Mouse (Mus musculus) liver, adult 2 months (tissue): Measurements from ENCODE around the gene Acox2. TPM values are rescaled to one million over a fixed set of nuclear protein-coding genes. Genes with fewer than 3 reads are reported as not detected.

Experiments used
- DNase-seq: peaks from one replicate; pipeline ENCODE4 v3.0.0-alpha.2; 2011; ENCODE audit warnings: low read depth, low spot score; ENCODE audit errors: extremely low read depth
- H3K27ac ChIP-seq: fragments of 200-500 bp; replicated peaks from 2 replicates; pipeline ENCODE4 v1.5.1; 2012; ENCODE audit warnings: low read depth, mild to moderate bottlenecking, control low read depth, inconsistent platforms, low read length; ENCODE audit not compliant: insufficient read depth
- H3K27me3 ChIP-seq: fragments of 200-500 bp; 2 replicates; pipeline ENCODE4 v1.6.1; 2012; ENCODE audit warnings: mild to moderate bottlenecking, moderate library complexity, low read length, inconsistent platforms; ENCODE audit not compliant: control insufficient read depth, insufficient read depth
- H3K36me3 ChIP-seq: fragments of 200-500 bp; 2 replicates; pipeline ENCODE4 v1.6.1; 2012; ENCODE audit warnings: low read length, inconsistent platforms; ENCODE audit not compliant: control insufficient read depth, insufficient read depth
- H3K4me1 ChIP-seq: fragments of 200-500 bp; 2 replicates; pipeline ENCODE4 v1.6.1; 2011; ENCODE audit warnings: low read length; ENCODE audit not compliant: control insufficient read depth, insufficient read depth
- H3K4me3 ChIP-seq: fragments of 200-500 bp; 2 replicates; pipeline ENCODE4 v1.5.1; 2011; ENCODE audit warnings: low read depth, mild to moderate bottlenecking, control low read depth, low read length, moderate library complexity; ENCODE audit not compliant: insufficient read depth
- H3K79me2 ChIP-seq: fragments of 200-500 bp; 2 replicates; pipeline ENCODE4 v1.6.1; 2012; ENCODE audit warnings: inconsistent platforms, mild to moderate bottlenecking, low read length, moderate library complexity; ENCODE audit not compliant: control insufficient read depth, insufficient read depth
- H3K9ac ChIP-seq: fragments of 200-500 bp; 2 replicates; pipeline ENCODE4 v1.6.1; 2012; ENCODE audit warnings: low read depth, mild to moderate bottlenecking, control low read depth, inconsistent platforms, low read length
- CTCF ChIP-seq: fragments of 200-500 bp; IDR thresholded peaks from 2 replicates; pipeline ENCODE4 v1.5.1; 2011; ENCODE audit warnings: low read depth, low read length, control low read depth
- POLR2A ChIP-seq: fragments of 200-500 bp; IDR thresholded peaks from 2 replicates; pipeline ENCODE4 v1.6.1; 2011; ENCODE audit warnings: low read length, control low read depth; ENCODE audit not compliant: insufficient read depth; ENCODE audit errors: extremely low read depth
- WGBS: fragments of 180-500 bp; shearing (Covaris S2); methylation state at CpG from one replicate; pipeline ENCODE4 v1.1.7; 2018; 5-methylcytosine and 5-hydroxymethylcytosine counted together
- polyA plus RNA-seq: library from polyadenylated mRNA; depleted of rRNA; stranded (reverse); fragments of >200 nt; gene quantifications from 2 replicates; pipeline ENCODE4 v1.2.3, GENCODE M21; 2012
- total RNA-seq: library from RNA; depleted of rRNA; stranded (reverse); fragments of >200 nt; gene quantifications from 2 replicates; pipeline ENCODE4 v1.2.3, GENCODE M21; 2014

Acox2 gene
- total and polyA plus RNA-seq, 2 experiments: 213 to 301 TPM

DNA sequence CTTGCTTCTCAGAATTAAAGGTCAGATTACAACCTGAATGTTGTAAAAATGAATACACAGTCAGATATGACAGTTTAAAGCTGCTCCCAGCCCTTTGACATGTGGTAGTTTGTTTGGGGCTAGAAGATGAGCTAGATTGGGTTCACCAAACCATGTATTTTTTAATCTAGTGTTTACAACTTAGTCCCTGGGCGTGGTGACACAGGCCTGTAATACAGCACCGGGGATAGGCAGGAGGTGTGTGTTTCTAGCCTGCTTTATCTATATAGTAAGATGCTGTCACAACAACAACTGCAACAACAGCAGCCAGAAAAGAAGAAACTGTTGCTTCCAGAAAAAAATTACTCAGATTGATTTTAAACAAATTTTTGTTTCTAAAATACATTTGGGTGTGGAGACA is 38.2 kb downstream of the Acox2 start:
- DNase-seq: no peak
- Histone ChIP-seq H3K79me2 (peaks cover 11% of the 10 kb centered on the region; the same call in 1 of the 2 replicates), H3K27ac (no peak overlapping the region), H3K9ac (no peak overlapping the region), H3K36me3 (peaks cover 21% of the 10 kb centered on the region), H3K27me3 (no peaks in the 10 kb centered on the region), H3K4me1 (peaks cover 6% of the 10 kb centered on the region; the same call in 1 of the 2 replicates), H3K4me3 (no peak overlapping the region)
- no peak for TF ChIP-seq CTCF
- TF ChIP-seq POLR2A: no peak
- 86% methylated on average over 2 of the region's 2 CpGs for WGBS

DNA sequence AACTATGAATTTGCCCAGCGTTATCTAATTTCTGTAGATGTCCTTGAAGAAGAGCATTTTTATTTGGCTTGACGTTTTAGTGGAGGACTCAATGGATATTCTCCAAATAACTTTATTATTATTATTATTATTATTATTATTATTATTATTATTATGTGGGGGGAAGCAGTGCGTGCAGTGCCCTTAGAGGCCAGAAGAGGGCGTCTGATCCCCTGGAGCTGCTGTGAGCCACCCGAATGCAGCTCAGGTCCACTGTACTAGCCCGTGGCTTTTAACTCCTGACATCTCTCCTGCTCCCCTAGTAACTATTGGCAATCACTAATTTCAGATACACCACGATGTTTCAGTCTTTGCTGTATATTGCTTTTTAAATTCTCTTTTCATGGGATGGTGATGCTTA is 38.8 kb downstream of the Acox2 start:
- H3K27ac ChIP-seq: no peak overlapping the region
- H3K79me2 ChIP-seq: peaks cover 13% of the 10 kb centered on the region; the same call in 1 of the 2 replicates
- no peak overlapping the region for H3K9ac ChIP-seq
- H3K27me3 ChIP-seq: no peaks in the 10 kb centered on the region
- TF ChIP-seq POLR2A: no peak
- TF ChIP-seq CTCF: peak; percentile 75
- peaks cover 12% of the 10 kb centered on the region for H3K4me1 ChIP-seq
- no peak for DNase-seq
- WGBS: 63% methylated on average over 7 of the region's 7 CpGs
- peaks cover 17% of the 10 kb centered on the region for H3K36me3 ChIP-seq
- H3K4me3 ChIP-seq: no peak overlapping the region

DNA sequence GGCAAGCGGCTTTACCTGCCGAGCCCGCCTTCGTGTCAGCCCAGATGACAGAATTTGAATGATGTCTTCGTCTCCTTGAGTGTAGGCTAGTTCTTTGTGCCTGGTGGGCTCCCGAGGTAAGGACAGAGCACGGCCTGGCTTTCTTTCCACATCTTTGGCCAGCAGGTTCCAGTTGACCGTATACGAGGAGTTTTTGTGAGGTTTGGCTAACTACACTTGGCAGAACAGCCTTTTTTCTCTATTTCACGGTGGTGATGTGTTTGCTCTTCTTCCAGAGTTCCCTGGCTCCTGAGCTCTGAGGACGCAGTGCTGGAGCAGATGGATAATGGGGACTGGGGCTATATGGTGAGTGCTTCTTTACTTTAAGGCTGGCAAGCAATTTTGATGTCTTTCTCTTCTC is 39.3 kb downstream of the Acox2 start:
- WGBS: 43% methylated on average over 11 of the region's 11 CpGs
- TF ChIP-seq CTCF (no peak), POLR2A (no peak)
- H3K4me1 ChIP-seq: peaks cover 15% of the 10 kb centered on the region
- H3K27ac ChIP-seq: no peak overlapping the region; the same call in 1 of the 2 replicates
- peaks cover 16% of the 10 kb centered on the region for H3K36me3 ChIP-seq
- peaks cover 13% of the 10 kb centered on the region; the same call in 1 of the 2 replicates for H3K79me2 ChIP-seq
- no peaks in the 10 kb centered on the region for H3K27me3 ChIP-seq
- no peak overlapping the region; the same call in 1 of the 2 replicates for H3K9ac ChIP-seq
- DNase-seq: peak; percentile 64
- no peak overlapping the region for H3K4me3 ChIP-seq

DNA sequence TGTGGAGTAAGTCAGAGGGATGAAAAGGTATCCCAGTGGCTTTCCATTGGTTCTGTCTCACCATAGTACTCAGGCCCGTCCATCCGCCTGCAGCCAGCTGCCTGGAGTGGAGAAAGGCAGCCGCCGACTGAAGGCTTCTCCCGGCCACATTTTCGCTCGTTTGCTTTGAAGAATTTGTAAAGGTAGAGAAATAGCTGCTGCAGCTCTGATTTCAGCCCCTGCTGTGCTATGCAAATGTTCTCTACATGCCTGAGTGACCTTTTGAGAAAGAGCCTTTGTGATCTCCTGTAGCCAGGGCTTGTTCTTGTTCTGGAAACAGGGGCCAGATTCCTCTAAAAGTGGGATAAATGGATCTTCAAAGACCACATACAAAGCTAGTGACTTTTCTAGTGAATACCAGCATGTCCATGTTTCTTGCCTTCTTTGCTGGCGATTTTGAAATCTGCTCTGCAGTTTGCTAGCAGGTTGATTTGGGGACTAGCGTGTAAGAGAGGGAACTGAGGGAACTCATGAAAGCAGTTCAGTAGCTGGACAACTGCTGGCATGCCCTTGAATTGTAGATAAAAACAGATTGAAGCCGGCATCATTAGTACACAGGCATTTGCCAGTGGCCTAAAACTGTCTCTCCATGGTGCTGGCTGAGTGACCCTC is 40.3 kb downstream of the Acox2 start:
- peaks cover 8% of the 10 kb centered on the region for H3K36me3 ChIP-seq
- peaks cover 17% of the 10 kb centered on the region; the same call in 1 of the 2 replicates for H3K79me2 ChIP-seq
- WGBS: 71% methylated on average over 10 of the region's 10 CpGs
- DNase-seq: no peak
- H3K27me3 ChIP-seq: no peaks in the 10 kb centered on the region
- peaks cover 16% of the 10 kb centered on the region for H3K4me1 ChIP-seq
- no peak overlapping the region for H3K4me3 ChIP-seq
- no peak overlapping the region for H3K27ac ChIP-seq
- no peak overlapping the region for H3K9ac ChIP-seq
- TF ChIP-seq CTCF (no peak), POLR2A (no peak)

DNA sequence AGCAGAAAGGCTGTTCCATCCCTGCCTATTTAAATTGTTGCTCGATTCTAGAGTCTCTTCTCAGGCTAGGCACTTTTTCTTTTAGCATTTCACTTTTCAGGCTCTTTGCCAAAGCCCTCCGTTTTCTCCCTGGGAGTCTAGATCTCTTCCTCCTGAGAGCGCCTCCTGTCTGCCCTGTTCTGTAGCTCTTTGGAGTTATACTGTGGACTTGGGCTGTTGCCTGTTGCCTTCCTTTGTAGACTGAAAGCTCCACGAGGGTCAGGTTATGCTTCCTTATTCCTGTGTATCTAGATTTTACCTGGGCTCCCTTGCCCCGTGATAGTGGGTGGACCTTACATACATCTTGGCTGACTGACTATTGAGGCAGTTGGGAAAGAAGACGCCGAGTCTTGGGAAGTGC is 40.9 kb downstream of the Acox2 start:
- WGBS: 81% methylated on average over 7 of the region's 7 CpGs
- peaks cover 16% of the 10 kb centered on the region for H3K4me1 ChIP-seq

DNA sequence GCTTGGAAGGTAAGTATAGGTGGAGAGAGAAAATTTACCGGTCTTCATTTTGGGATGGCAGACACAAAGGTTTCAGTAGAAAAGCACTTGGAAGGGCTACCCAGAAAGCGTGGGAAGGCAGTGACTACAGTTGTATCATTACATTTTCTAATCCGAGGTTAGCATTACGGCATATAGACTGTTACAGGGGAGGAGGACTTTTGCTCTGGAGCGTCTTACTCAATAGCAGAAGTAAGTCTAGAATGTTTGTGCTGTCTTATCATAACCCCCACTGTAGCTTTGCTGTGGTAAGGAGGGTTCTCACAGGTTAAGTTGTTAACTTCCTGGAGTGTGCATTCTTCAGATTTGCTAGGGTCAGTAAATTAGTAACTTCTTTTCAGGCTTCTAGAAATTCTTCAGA is 43.1 kb downstream of the Acox2 start:
- TF ChIP-seq CTCF (no peak), POLR2A (no peak)
- Histone ChIP-seq H3K36me3 (0 out of 2 replicates have a peak, but pooled peaks cover 2% of the 10 kb centered on the region), H3K4me1 (peaks cover 16% of the 10 kb centered on the region), H3K79me2 (peaks cover 17% of the 10 kb centered on the region; the same call in 1 of the 2 replicates), H3K9ac (no peak overlapping the region), H3K4me3 (no peak overlapping the region), H3K27me3 (no peaks in the 10 kb centered on the region), H3K27ac (no peak overlapping the region)
- WGBS: 62% methylated on average over 5 of the region's 5 CpGs
- no peak for DNase-seq

More for the DNA sequence above, 40.9 kb downstream of the Acox2 start:
- Histone ChIP-seq H3K9ac (no peak overlapping the region), H3K4me3 (no peak overlapping the region), H3K27me3 (no peaks in the 10 kb centered on the region), H3K27ac (no peak overlapping the region), H3K36me3 (peaks cover 4% of the 10 kb centered on the region), H3K79me2 (peaks cover 17% of the 10 kb centered on the region; the same call in 1 of the 2 replicates)
- DNase-seq: no peak
- TF ChIP-seq CTCF: no peak
